1 mouse cellular context compared by ENCODE assay signal in genomic region chr8:95979223-95979622, GRCm38 (mm10).
TF ChIP-seq lines count a peak whose summit lies in the region.

No protein-coding gene starts in this region.

TF ChIP-seq in MEL, 35 proteins besides CTCF, POLR2A, EP300 and RAD21 (continued from another document):
- no peak for TF ChIP-seq RCOR1 (IDR thresholded peaks at IDR 0.05; ENCODE audit: low read depth, low read length)
- TF ChIP-seq ETS1 (IDR thresholded peaks at IDR 0.05; ENCODE audit: low read depth, low read length) = no peak
- no peak for TF ChIP-seq MXI1 (IDR thresholded peaks at IDR 0.05; ENCODE audit: low read depth, low read length)
- TF ChIP-seq NELFE (IDR thresholded peaks at IDR 0.05; ENCODE audit: low read depth, low read length) = no peak
